Mouse (Mus musculus): Measurements from ENCODE around the gene Fubp1. TPM values are rescaled to one million over a fixed set of nuclear protein-coding genes. Genes with fewer than 3 reads are reported as not detected.

Fubp1 gene
- polyA plus RNA-seq, 1 experiment from 2014 or later, result 74.9 TPM

DNA sequence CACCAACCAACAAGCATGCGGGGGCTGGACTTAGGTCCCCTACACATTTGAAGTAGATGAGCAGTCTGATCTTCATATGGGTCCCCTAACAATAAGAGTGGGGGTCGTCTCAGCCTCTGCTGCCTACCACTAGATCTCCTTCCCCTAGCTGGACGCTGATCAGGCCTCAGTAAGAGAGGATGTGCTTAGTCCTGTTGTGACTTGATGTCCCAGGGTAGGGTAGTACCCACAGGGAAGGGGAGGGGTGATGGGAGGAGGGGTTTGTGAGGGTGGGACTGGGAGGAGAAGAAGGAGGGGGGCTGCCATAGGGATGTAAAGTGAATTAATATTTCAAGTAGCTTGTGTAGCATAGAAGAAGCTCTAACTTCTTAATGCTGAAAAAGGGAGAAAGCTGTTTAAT is 11.1 kb upstream of the Fubp1 start:
- Histone ChIP-seq H3K27me3 (replicated peaks; ENCODE audit: insufficient read depth, low read length) (no peaks in the 10 kb centered on the region), H3K4me2 (replicated peaks; ENCODE audit: low read depth, low read length) (no peak overlapping the region), H3K9me3 (ENCODE audit: low read length) (no peaks in the 10 kb centered on the region), H3K4me1 (ENCODE audit: insufficient read depth, low read depth, low read length) (no peaks in the 10 kb centered on the region), H3K36me3 (ENCODE audit: insufficient read depth, low read length) (no peaks in the 10 kb centered on the region), H3K9ac (replicated peaks; ENCODE audit: low read depth) (no peak overlapping the region), H3K27ac (ENCODE audit: low read length) (no peak overlapping the region), H3K4me3 (ENCODE audit: low read depth, low read length) (no peak overlapping the region)
- DNase-seq (ENCODE audit: low spot score) (no peak), ATAC-seq (no peak)
- TF ChIP-seq EP300 (IDR thresholded peaks at IDR 0.05) (no peak), CTCF (IDR thresholded peaks at IDR 0.05) (no peak)
- 72% methylated on average over 3 of the region's 3 CpGs for WGBS

DNA sequence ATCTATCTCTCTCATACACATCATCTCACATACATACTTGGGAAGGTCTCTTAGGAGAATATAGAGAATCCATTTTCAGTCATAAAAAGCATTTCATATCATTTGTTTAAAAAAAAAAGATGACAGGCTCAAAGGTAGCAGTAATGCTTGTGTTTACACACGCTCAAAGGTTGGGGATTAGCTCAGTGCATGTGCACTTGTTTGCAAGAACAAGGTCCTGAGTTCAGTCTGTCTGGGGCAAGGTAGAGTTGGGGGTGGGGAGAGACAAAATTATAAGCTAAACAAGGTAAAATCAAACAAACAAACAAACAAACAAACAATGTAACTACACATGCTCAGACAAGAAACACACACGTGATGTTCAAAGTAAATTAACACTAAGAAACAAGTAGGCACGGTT is 9.0 kb upstream of the Fubp1 start:
- Histone ChIP-seq H3K27ac (ENCODE audit: low read length) (no peak overlapping the region), H3K4me3 (ENCODE audit: low read depth, low read length) (no peak overlapping the region), H3K9me3 (ENCODE audit: low read length) (no peaks in the 10 kb centered on the region), H3K4me2 (replicated peaks; ENCODE audit: low read depth, low read length) (no peak overlapping the region), H3K36me3 (ENCODE audit: insufficient read depth, low read length) (no peaks in the 10 kb centered on the region), H3K9ac (replicated peaks; ENCODE audit: low read depth) (no peak overlapping the region), H3K27me3 (replicated peaks; ENCODE audit: insufficient read depth, low read length) (no peaks in the 10 kb centered on the region), H3K4me1 (ENCODE audit: insufficient read depth, low read depth, low read length) (no peaks in the 10 kb centered on the region)
- ATAC-seq (no peak), DNase-seq (ENCODE audit: low spot score) (no peak)
- TF ChIP-seq CTCF (IDR thresholded peaks at IDR 0.05) (no peak), EP300 (IDR thresholded peaks at IDR 0.05) (no peak)
- 84% methylated on average over 3 of the region's 3 CpGs for WGBS

DNA sequence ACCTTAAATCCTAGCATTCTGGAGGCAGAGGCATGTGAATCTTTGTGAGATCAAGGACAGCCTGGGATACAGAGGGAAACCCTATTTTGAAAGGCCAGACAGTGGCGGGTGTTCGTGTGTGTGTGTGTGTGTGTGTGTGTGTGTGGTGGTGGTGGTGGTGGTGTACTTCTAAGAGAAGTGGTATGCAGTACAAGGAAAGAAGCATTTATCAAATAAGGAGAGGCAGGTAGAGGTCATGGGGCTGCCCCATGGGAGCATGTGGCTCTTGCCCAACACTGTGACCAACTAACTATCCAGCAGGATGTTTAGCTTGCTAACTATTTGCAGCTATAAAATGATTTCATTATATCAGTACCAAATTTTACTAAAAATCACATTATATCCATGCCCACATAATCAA is 8.6 kb upstream of the Fubp1 start:
- Histone ChIP-seq H3K27me3 (replicated peaks; ENCODE audit: insufficient read depth, low read length) (no peaks in the 10 kb centered on the region), H3K36me3 (ENCODE audit: insufficient read depth, low read length) (no peaks in the 10 kb centered on the region), H3K4me3 (ENCODE audit: low read depth, low read length) (no peak overlapping the region), H3K9me3 (ENCODE audit: low read length) (no peaks in the 10 kb centered on the region), H3K4me1 (ENCODE audit: insufficient read depth, low read depth, low read length) (no peaks in the 10 kb centered on the region), H3K27ac (ENCODE audit: low read length) (no peak overlapping the region), H3K4me2 (replicated peaks; ENCODE audit: low read depth, low read length) (no peak overlapping the region), H3K9ac (replicated peaks; ENCODE audit: low read depth) (no peak overlapping the region)
- no peak for ATAC-seq
- no peak for TF ChIP-seq CTCF (IDR thresholded peaks at IDR 0.05)
- TF ChIP-seq EP300 (IDR thresholded peaks at IDR 0.05), result no peak
- no peak for DNase-seq (ENCODE audit: low spot score)
- WGBS, result 53% methylated on average over 2 of the region's 2 CpGs

DNA sequence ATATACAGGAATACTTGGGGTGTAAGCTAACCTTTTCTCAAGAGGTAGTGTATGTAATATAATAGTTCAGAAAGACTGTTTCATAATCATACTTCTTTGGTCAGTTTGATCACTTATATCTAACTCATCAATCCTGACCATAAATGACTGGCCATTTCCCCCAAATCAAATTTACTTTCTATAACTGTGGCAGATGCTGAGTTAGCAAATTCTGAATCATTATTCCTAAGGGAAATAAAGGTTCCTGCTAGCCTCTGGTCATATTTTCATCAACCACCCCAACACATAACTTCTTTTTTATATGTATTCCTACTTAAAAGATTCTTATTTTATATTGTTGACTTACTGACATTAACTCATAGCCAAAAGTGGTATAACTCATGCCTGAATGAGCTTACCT is 7.3 kb upstream of the Fubp1 start:
- Histone ChIP-seq H3K27ac (ENCODE audit: low read length) (no peak overlapping the region), H3K27me3 (replicated peaks; ENCODE audit: insufficient read depth, low read length) (no peaks in the 10 kb centered on the region), H3K4me3 (ENCODE audit: low read depth, low read length) (no peak overlapping the region), H3K9ac (replicated peaks; ENCODE audit: low read depth) (no peak overlapping the region), H3K9me3 (ENCODE audit: low read length) (no peaks in the 10 kb centered on the region), H3K4me1 (ENCODE audit: insufficient read depth, low read depth, low read length) (no peaks in the 10 kb centered on the region), H3K36me3 (ENCODE audit: insufficient read depth, low read length) (no peaks in the 10 kb centered on the region), H3K4me2 (replicated peaks; ENCODE audit: low read depth, low read length) (no peak overlapping the region)
- TF ChIP-seq CTCF (IDR thresholded peaks at IDR 0.05) (no peak), EP300 (IDR thresholded peaks at IDR 0.05) (no peak)
- DNase-seq (ENCODE audit: low spot score) (no peak), ATAC-seq (no peak)

DNA sequence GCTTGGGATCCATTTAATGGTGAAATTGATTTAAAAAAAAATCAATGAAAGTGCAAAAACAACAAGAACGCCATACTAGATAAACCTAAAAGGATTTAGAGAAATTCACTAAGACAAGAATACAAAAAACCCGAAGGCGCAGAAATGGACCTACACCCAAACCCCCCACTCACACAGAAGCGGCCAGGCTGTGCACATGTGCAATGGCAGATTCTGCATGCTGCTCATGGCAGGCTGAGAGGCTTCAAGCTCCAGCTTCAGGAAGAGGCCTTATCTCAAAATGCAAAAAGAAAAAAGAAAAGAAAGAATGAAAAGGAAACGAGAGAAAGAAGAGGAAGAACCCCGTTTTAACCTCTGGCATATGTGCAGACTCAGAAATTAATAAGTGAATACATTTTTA is 6.8 kb upstream of the Fubp1 start:
- no peak overlapping the region for H3K4me3 ChIP-seq (ENCODE audit: low read depth, low read length)
- WGBS, result 86% methylated on average over 6 of the region's 6 CpGs
- DNase-seq (ENCODE audit: low spot score), result no peak
- no peaks in the 10 kb centered on the region for H3K27me3 ChIP-seq (replicated peaks; ENCODE audit: insufficient read depth, low read length)
- no peaks in the 10 kb centered on the region for H3K4me1 ChIP-seq (ENCODE audit: insufficient read depth, low read depth, low read length)
- no peak overlapping the region for H3K4me2 ChIP-seq (replicated peaks; ENCODE audit: low read depth, low read length)
- ATAC-seq, result no peak
- H3K36me3 ChIP-seq (ENCODE audit: insufficient read depth, low read length), result no peaks in the 10 kb centered on the region
- no peak overlapping the region for H3K27ac ChIP-seq (ENCODE audit: low read length)
- H3K9me3 ChIP-seq (ENCODE audit: low read length), result no peaks in the 10 kb centered on the region
- no peak for TF ChIP-seq CTCF (IDR thresholded peaks at IDR 0.05)
- TF ChIP-seq EP300 (IDR thresholded peaks at IDR 0.05), result no peak
- no peak overlapping the region for H3K9ac ChIP-seq (replicated peaks; ENCODE audit: low read depth)

DNA sequence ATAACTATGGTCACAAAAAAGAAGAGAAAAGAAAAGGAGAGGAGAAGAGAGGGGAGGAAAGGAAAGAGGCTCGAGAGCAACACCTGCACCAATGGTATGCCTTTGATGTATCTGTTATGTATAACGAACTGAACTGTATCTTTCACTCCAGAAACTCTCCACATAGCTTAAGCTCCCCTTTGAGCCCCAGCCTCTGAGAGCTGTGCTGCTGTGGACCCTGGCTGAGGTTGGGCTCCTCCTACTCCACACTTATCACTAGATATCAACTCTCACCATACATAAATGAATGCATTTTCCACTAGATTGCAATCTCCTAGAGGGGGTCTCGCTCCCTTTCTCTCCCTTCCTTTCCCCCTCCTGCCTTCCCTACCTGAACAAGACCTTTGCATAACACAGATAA is 6.2 kb upstream of the Fubp1 start:
- Histone ChIP-seq H3K27me3 (replicated peaks; ENCODE audit: insufficient read depth, low read length) (no peaks in the 10 kb centered on the region), H3K36me3 (ENCODE audit: insufficient read depth, low read length) (no peaks in the 10 kb centered on the region), H3K4me2 (replicated peaks; ENCODE audit: low read depth, low read length) (no peak overlapping the region), H3K9ac (replicated peaks; ENCODE audit: low read depth) (no peak overlapping the region), H3K27ac (ENCODE audit: low read length) (no peak overlapping the region), H3K4me3 (ENCODE audit: low read depth, low read length) (no peak overlapping the region), H3K9me3 (ENCODE audit: low read length) (no peaks in the 10 kb centered on the region), H3K4me1 (ENCODE audit: insufficient read depth, low read depth, low read length) (no peaks in the 10 kb centered on the region)
- TF ChIP-seq EP300 (IDR thresholded peaks at IDR 0.05), result no peak
- TF ChIP-seq CTCF (IDR thresholded peaks at IDR 0.05), result no peak
- DNase-seq (ENCODE audit: low spot score) (no peak), ATAC-seq (no peak)
- 55% methylated on average over 3 of the region's 3 CpGs for WGBS

DNA sequence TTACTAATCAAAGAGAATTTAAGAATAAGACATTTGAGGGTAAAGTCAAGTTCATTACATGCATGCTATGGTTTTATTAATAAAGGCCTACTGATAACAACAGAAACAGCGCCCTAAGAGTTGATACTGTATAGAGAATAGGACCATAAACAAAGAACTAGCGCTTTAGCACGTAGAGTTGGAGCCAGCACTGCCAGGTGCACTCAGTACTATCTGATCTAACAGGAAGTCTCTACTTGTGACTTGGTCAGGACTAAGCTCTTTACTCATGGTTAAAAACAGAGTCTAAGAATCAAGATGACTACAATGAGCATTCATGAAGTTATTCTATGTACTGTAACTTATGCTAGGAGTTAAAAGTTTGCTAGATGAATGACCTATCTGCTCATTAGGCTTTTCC is 5.6 kb upstream of the Fubp1 start:
- H3K4me2 ChIP-seq (replicated peaks; ENCODE audit: low read depth, low read length), result no peak overlapping the region

More for the DNA sequence above, 5.6 kb upstream of the Fubp1 start:
- ATAC-seq (no peak), DNase-seq (ENCODE audit: low spot score) (no peak)
- H3K4me3 ChIP-seq (ENCODE audit: low read depth, low read length), result no peak overlapping the region
- H3K9me3 ChIP-seq (ENCODE audit: low read length), result no peaks in the 10 kb centered on the region
- no peaks in the 10 kb centered on the region for H3K4me1 ChIP-seq (ENCODE audit: insufficient read depth, low read depth, low read length)
- 77% methylated on average over 3 of the region's 3 CpGs for WGBS
- TF ChIP-seq CTCF (IDR thresholded peaks at IDR 0.05) (no peak), EP300 (IDR thresholded peaks at IDR 0.05) (no peak)
- H3K27ac ChIP-seq (ENCODE audit: low read length), result no peak overlapping the region
- H3K9ac ChIP-seq (replicated peaks; ENCODE audit: low read depth), result no peak overlapping the region
- no peaks in the 10 kb centered on the region for H3K36me3 ChIP-seq (ENCODE audit: insufficient read depth, low read length)
- H3K27me3 ChIP-seq (replicated peaks; ENCODE audit: insufficient read depth, low read length), result no peaks in the 10 kb centered on the region
